Mouse (Mus musculus): ENCODE measurements around the gene Ahcyl2.

DNA sequence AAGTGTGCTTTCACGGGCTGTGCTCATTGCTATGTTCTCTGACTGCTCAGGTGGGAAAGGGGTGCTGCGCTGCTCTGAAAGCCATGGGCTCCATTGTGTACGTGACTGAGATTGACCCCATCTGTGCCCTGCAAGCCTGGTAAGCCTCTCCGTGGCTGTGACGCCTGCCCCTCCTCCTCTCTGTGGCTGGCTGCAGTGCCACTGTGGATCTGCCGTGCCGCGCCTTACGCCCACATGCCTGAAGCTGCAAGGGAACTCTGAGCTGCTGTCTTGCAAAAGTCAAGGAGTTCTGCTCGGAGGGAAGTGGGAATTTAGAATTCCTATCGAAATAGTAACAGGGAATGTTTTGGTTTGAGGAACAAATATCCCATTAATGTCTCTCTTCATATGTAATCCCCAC is 123.3 kb downstream of the Ahcyl2 start:
- TF ChIP-seq GATA1 (IDR thresholded peaks at IDR 0.05; ENCODE audit: low read length) (no peak), TAL1 (IDR thresholded peaks at IDR 0.05; ENCODE audit: low read length) (no peak)

Data from erythroblast, embryonic 14.5 days (primary cell).